Comparison of ENCODE assay signal across 31 mouse cellular contexts in genomic region chr19:42058426-42058825, GRCm38 (mm10). TPM values are rescaled to one million over a fixed set of nuclear protein-coding genes. Genes with fewer than 3 reads are reported as not detected.
A peak's percentile ranks its signal among the peaks of the same experiment; 100 is the strongest.
DNase-seq lines count a peak whose midpoint lies in the region; ATAC-seq and TF ChIP-seq lines count a peak whose summit lies in the region.
"Had no signal": no experiment of that assay in that cellular context is flagged by ENCODE, and none has a peak within 500 bp of the region (broad histone marks: within the 10 kb centered on the region; RNA-seq: fewer than 3 reads in every experiment).

No protein-coding gene starts in this region.

- peak; percentile 91 for TF ChIP-seq EP300 in lung, postnatal 0 days (IDR thresholded peaks at IDR 0.05)

- H3K4me3 ChIP-seq in intestine, embryonic 14.5 days (ENCODE audit: low read depth, low read length): no peak overlapping the region
- no peak overlapping the region for H3K4me3 ChIP-seq in intestine, embryonic 16.5 days (ENCODE audit: low read length)
- H3K4me3 ChIP-seq in lung, postnatal 0 days (ENCODE audit: low read depth, low read length): no peak overlapping the region
- H3K4me3 ChIP-seq: embryonic facial prominence, embryonic 13.5 days; hindbrain, embryonic 10.5 days; hindbrain, embryonic 15.5 days; kidney, embryonic 15.5 days; layer of hippocampus, adult 2 months; left cerebral cortex, adult 2 months; limb, embryonic 12.5 days; liver, embryonic 13.5 days; megakaryocyte, embryonic 14.5 days; midbrain, embryonic 12.5 days; neural tube, embryonic 13.5 days had no signal

- H3K4me2 ChIP-seq in intestine, embryonic 14.5 days (ENCODE audit: low read length): no peak overlapping the region
- no peak overlapping the region for H3K4me2 ChIP-seq in intestine, embryonic 16.5 days (ENCODE audit: low read depth, low read length)
- no peak overlapping the region for H3K4me2 ChIP-seq in lung, postnatal 0 days (replicated peaks; ENCODE audit: low read depth, low read length)
- H3K4me2 ChIP-seq: embryonic facial prominence, embryonic 13.5 days; hindbrain, embryonic 15.5 days; kidney, embryonic 15.5 days; limb, embryonic 12.5 days; liver, embryonic 13.5 days; midbrain, embryonic 12.5 days; neural tube, embryonic 13.5 days had no signal

- WGBS in intestine, embryonic 14.5 days: 63% methylated on average over 7 of the region's 7 CpGs
- 58% methylated on average over 7 of the region's 7 CpGs for WGBS in intestine, embryonic 16.5 days
- WGBS in lung, postnatal 0 days: 42% methylated on average over 7 of the region's 7 CpGs

- no peaks in the 10 kb centered on the region for H3K9me3 ChIP-seq in intestine, embryonic 14.5 days (ENCODE audit: control insufficient read depth, low read length)
- H3K9me3 ChIP-seq in intestine, embryonic 16.5 days (ENCODE audit: control insufficient read depth, low read length): no peaks in the 10 kb centered on the region
- no peaks in the 10 kb centered on the region for H3K9me3 ChIP-seq in lung, postnatal 0 days (ENCODE audit: low read length)
- H3K9me3 ChIP-seq: embryonic facial prominence, embryonic 13.5 days; hindbrain, embryonic 10.5 days; hindbrain, embryonic 15.5 days; kidney, embryonic 15.5 days; limb, embryonic 12.5 days; liver, embryonic 13.5 days; megakaryocyte, embryonic 14.5 days; midbrain, embryonic 12.5 days; neural tube, embryonic 13.5 days had no signal

- H3K9ac ChIP-seq in intestine, embryonic 14.5 days (ENCODE audit: low read length): no peak overlapping the region
- no peak overlapping the region for H3K9ac ChIP-seq in intestine, embryonic 16.5 days (ENCODE audit: low read depth, low read length)
- no peak overlapping the region for H3K9ac ChIP-seq in lung, postnatal 0 days (replicated peaks; ENCODE audit: low read depth)
- H3K9ac ChIP-seq: embryonic facial prominence, embryonic 13.5 days; forebrain, postnatal 0 days; hindbrain, embryonic 15.5 days; kidney, embryonic 15.5 days; limb, embryonic 12.5 days; liver, embryonic 13.5 days; midbrain, embryonic 12.5 days; neural tube, embryonic 13.5 days had no signal

- H3K27ac ChIP-seq in intestine, embryonic 14.5 days (ENCODE audit: low read depth): no peak overlapping the region
- H3K27ac ChIP-seq in intestine, embryonic 16.5 days (ENCODE audit: low read length): no peak overlapping the region
- H3K27ac ChIP-seq in lung, postnatal 0 days (ENCODE audit: low read length): 0 out of 2 replicates have a peak overlapping the region, but pooled peaks have one; percentile 9
- H3K27ac ChIP-seq: embryonic facial prominence, embryonic 13.5 days; hindbrain, embryonic 10.5 days; hindbrain, embryonic 15.5 days; kidney, embryonic 15.5 days; layer of hippocampus, adult 2 months; left cerebral cortex, adult 2 months; limb, embryonic 12.5 days; liver, embryonic 13.5 days; midbrain, embryonic 12.5 days; neural tube, embryonic 13.5 days had no signal

- no peaks in the 10 kb centered on the region for H3K36me3 ChIP-seq in intestine, embryonic 14.5 days (ENCODE audit: control insufficient read depth, insufficient read depth, low read length)
- H3K36me3 ChIP-seq in intestine, embryonic 16.5 days (ENCODE audit: control insufficient read depth, insufficient read depth, low read length): no peaks in the 10 kb centered on the region
- no peaks in the 10 kb centered on the region for H3K36me3 ChIP-seq in lung, postnatal 0 days (ENCODE audit: insufficient read depth, low read length)
- H3K36me3 ChIP-seq: embryonic facial prominence, embryonic 13.5 days; hindbrain, embryonic 10.5 days; hindbrain, embryonic 15.5 days; kidney, embryonic 15.5 days; limb, embryonic 12.5 days; midbrain, embryonic 12.5 days; neural tube, embryonic 13.5 days had no signal

- POLR2A ChIA-PET in Patski (lab: Charles Lee): no interaction called here

- DNase-seq in intestine, embryonic 14.5 days (ENCODE audit: low spot score): peak; percentile 47
- peak; percentile 46 for DNase-seq in lung, postnatal 0 days (ENCODE audit: low spot score)
- no peak for DNase-seq in lung, postnatal 4 days
- DNase-seq in Patski (ENCODE audit: low read depth, low spot score): no peak
- peak; percentile 60 for DNase-seq in brain, adult 2 months (ENCODE audit: low read depth, low spot score)
- no peak for DNase-seq in B cell, adult 2 months
- DNase-seq: adrenal gland, postnatal 25 days; cerebellum, adult 18-20 months; cerebellum, postnatal 10 days; forebrain, postnatal 0 days; heart, postnatal 14 days; liver, embryonic 13.5 days; lung, adult 2 months; thymus, adult 18-20 months; thymus, postnatal 25 days had no signal

- H3K27me3 ChIP-seq in intestine, embryonic 14.5 days (replicated peaks; ENCODE audit: control insufficient read depth, insufficient read depth, low read length): no peaks in the 10 kb centered on the region
- no peaks in the 10 kb centered on the region for H3K27me3 ChIP-seq in intestine, embryonic 16.5 days (replicated peaks; ENCODE audit: control insufficient read depth, insufficient read depth, low read length)
- no peaks in the 10 kb centered on the region for H3K27me3 ChIP-seq in lung, postnatal 0 days (replicated peaks; ENCODE audit: insufficient read depth, low read length)
- no peaks in the 10 kb centered on the region for H3K27me3 ChIP-seq in Patski
- H3K27me3 ChIP-seq: embryonic facial prominence, embryonic 13.5 days; hindbrain, embryonic 15.5 days; kidney, embryonic 15.5 days; limb, embryonic 12.5 days; midbrain, embryonic 12.5 days; neural tube, embryonic 13.5 days had no signal

- no peak for ATAC-seq in intestine, embryonic 14.5 days (replicated peaks; ENCODE audit: low FRiP score, low TSS enrichment, low read depth)
- no peak for ATAC-seq in intestine, embryonic 16.5 days
- peak; percentile 49; the same call in 1 of the 2 replicates for ATAC-seq in lung, postnatal 0 days
- ATAC-seq in Patski: peak; percentile 40
- ATAC-seq: forebrain, postnatal 0 days; inflammation-experienced regulatory T-cells, adult 6 months had no signal

- CTCF ChIA-PET in Patski (lab: Charles Lee): interaction anchor here (1.2 to 5.5 kb wide), 4 partner anchors 13 to 32 kb away, joined by 3 to 47 read pairs (median 24); partner anchors contain the start of genes Ankrd2 and Hoga1

- no peaks in the 10 kb centered on the region for H3K4me1 ChIP-seq in intestine, embryonic 14.5 days (replicated peaks; ENCODE audit: control insufficient read depth, insufficient read depth, low read length)
- 0 out of 2 replicates have a peak, but pooled peaks cover 2% of the 10 kb centered on the region for H3K4me1 ChIP-seq in intestine, embryonic 16.5 days (ENCODE audit: control insufficient read depth, insufficient read depth, low read length)
- no peaks in the 10 kb centered on the region for H3K4me1 ChIP-seq in lung, postnatal 0 days (ENCODE audit: insufficient read depth, low read depth, low read length)
- H3K4me1 ChIP-seq: embryonic facial prominence, embryonic 13.5 days; hindbrain, embryonic 10.5 days; hindbrain, embryonic 15.5 days; limb, embryonic 12.5 days; midbrain, embryonic 12.5 days; neural tube, embryonic 13.5 days had no signal

- TF ChIP-seq CTCF in lung, postnatal 0 days (IDR thresholded peaks at IDR 0.05): no peak
- TF ChIP-seq CTCF in Patski (IDR thresholded peaks at IDR 0.05): no peak

- in situ Hi-C loops in Patski (cut with MboI; ENCODE audit: low pct_unique_long_range_greater_than_20kb): no loop called here

RNA-seq across cellular contexts. Expression of gene 4933411K16Rik, which starts 6.4 kb away (rescaled TPM):
- 0.13 TPM in 1 of 2 replicates, not detected in the other for polyA plus RNA-seq in intestine, embryonic 14.5 days (2014; fragmentation: Nextera tagmentation; extraction: Ambion mirVana)
- 0.16 TPM in 1 of 2 replicates, not detected in the other for polyA plus RNA-seq in intestine, embryonic 16.5 days (2015; fragmentation: Nextera tagmentation; extraction: Ambion mirVana)
- 0.10 and 0.14 TPM in 2 replicates for polyA plus RNA-seq in lung, postnatal 0 days (2015; fragmentation: Nextera tagmentation; extraction: Ambion mirVana)
- 2.7 TPM for polyA plus RNA-seq in Patski (2021)
- polyA plus RNA-seq: embryonic facial prominence, embryonic 13.5 days; forebrain, postnatal 0 days; heart, embryonic 14.5 days; hindbrain, embryonic 10.5 days; inflammation-experienced regulatory T-cells, adult 6 months; limb, embryonic 12.5 days; liver, embryonic 13.5 days; midbrain, embryonic 12.5 days; neural tube, embryonic 13.5 days; small intestine, adult 2 months; stomach, embryonic 14.5 days had no signal

RNA-seq across cellular contexts. Expression of gene Hoga1, which starts 13.0 kb away (rescaled TPM):
- 1.4 and 1.7 TPM in 2 replicates for polyA plus RNA-seq in intestine, embryonic 14.5 days (2014; fragmentation: Nextera tagmentation; extraction: Ambion mirVana)
- 2.2 and 2.7 TPM in 2 replicates for polyA plus RNA-seq in intestine, embryonic 16.5 days (2015; fragmentation: Nextera tagmentation; extraction: Ambion mirVana)
- polyA plus RNA-seq in lung, postnatal 0 days (2015; fragmentation: Nextera tagmentation; extraction: Ambion mirVana): 4.9 and 6.4 TPM in 2 replicates
- polyA plus RNA-seq in Patski (2021): 51.2 TPM
- polyA plus RNA-seq: inflammation-experienced regulatory T-cells, adult 6 months had no signal

RNA-seq across cellular contexts. Expression of gene Ankrd2, which starts 22.6 kb away (rescaled TPM):
- 0.27 and 0.32 TPM in 2 replicates for polyA plus RNA-seq in intestine, embryonic 14.5 days (2014; fragmentation: Nextera tagmentation; extraction: Ambion mirVana)
- 0.16 TPM in 1 of 2 replicates, not detected in the other for polyA plus RNA-seq in intestine, embryonic 16.5 days (2015; fragmentation: Nextera tagmentation; extraction: Ambion mirVana)
- 0.53 and 0.62 TPM in 2 replicates for polyA plus RNA-seq in lung, postnatal 0 days (2015; fragmentation: Nextera tagmentation; extraction: Ambion mirVana)
- polyA plus RNA-seq in Patski (2021): 0.83 TPM
- polyA plus RNA-seq: forebrain, embryonic 11.5 days; heart, embryonic 14.5 days; hindbrain, embryonic 10.5 days; inflammation-experienced regulatory T-cells, adult 6 months; kidney, embryonic 15.5 days; midbrain, embryonic 12.5 days; small intestine, adult 2 months had no signal

RNA-seq across cellular contexts. Expression of gene Morn4, which starts 27.7 kb away (rescaled TPM):
- polyA plus RNA-seq in intestine, embryonic 14.5 days (2014; fragmentation: Nextera tagmentation; extraction: Ambion mirVana): 24.2 and 26.7 TPM in 2 replicates
- polyA plus RNA-seq in intestine, embryonic 16.5 days (2015; fragmentation: Nextera tagmentation; extraction: Ambion mirVana): 13.9 and 15.8 TPM in 2 replicates
- 5.5 and 5.8 TPM in 2 replicates for polyA plus RNA-seq in lung, postnatal 0 days (2015; fragmentation: Nextera tagmentation; extraction: Ambion mirVana)
- 38.1 TPM for polyA plus RNA-seq in Patski (2021)

RNA-seq across cellular contexts. Expression of gene Pi4k2a, which starts 31.8 kb away (rescaled TPM):
- 23.5 and 32.0 TPM in 2 replicates for polyA plus RNA-seq in intestine, embryonic 14.5 days (2014; fragmentation: Nextera tagmentation; extraction: Ambion mirVana)
- polyA plus RNA-seq in intestine, embryonic 16.5 days (2015; fragmentation: Nextera tagmentation; extraction: Ambion mirVana): 6.4 and 6.6 TPM in 2 replicates
- polyA plus RNA-seq in lung, postnatal 0 days (2015; fragmentation: Nextera tagmentation; extraction: Ambion mirVana): 24.2 and 24.6 TPM in 2 replicates
- 47.6 TPM for polyA plus RNA-seq in Patski (2021)

Comparison
In these comparisons a context has a peak if more than half of its experiments do, and no peak if none do; other contexts are left out.
1. DNase-seq: peak in intestine, embryonic 14.5 days (single experiment), lung, postnatal 0 days (single experiment) and brain, adult 2 months (single experiment); none in lung, postnatal 4 days (0 of 2), Patski (single experiment) and B cell, adult 2 months (0 of 2).
2. ATAC-seq: peak in lung, postnatal 0 days (single experiment) and Patski (single experiment); none in intestine, embryonic 14.5 days (single experiment) and intestine, embryonic 16.5 days (single experiment).